Mouse (Mus musculus): ENCODE results near the gene Gm47959. TPM values are rescaled to one million over a fixed set of nuclear protein-coding genes. Genes with fewer than 3 reads are reported as not detected.

Gm47959 gene
- polyA plus RNA-seq, 2 experiments, result not detected

- DNase-seq (ENCODE audit: low read depth in 3 of 3, low spot score in 3 of 3), result no peak
- Histone ChIP-seq H3K9me3 (ENCODE audit: control insufficient read depth, low read length) (no peaks in the 10 kb centered on the region), H3K27ac (no peak overlapping the region), H3K4me1 (replicated peaks; ENCODE audit: control insufficient read depth in 2 of 2, insufficient read depth in 2 of 2, low read length in 1 of 2) (no peaks in the 10 kb centered on the region), H3K27me3 (ENCODE audit: control insufficient read depth, insufficient read depth, low read length) (no peaks in the 10 kb centered on the region), H3K36me3 (replicated peaks; ENCODE audit: control insufficient read depth, insufficient read depth, low read depth) (no peaks in the 10 kb centered on the region), H3K4me2 (ENCODE audit: low read depth) (no peak overlapping the region), H3K4me3 (ENCODE audit: insufficient read depth in 1 of 2, low read depth in 2 of 2, low read length in 2 of 2) (no peak overlapping the region), H3K9ac (replicated peaks) (no peak overlapping the region)
- TF ChIP-seq CTCF (IDR thresholded peaks at IDR 0.05; ENCODE audit: low read depth), result no peak
- no peak for TF ChIP-seq EP300 (IDR thresholded peaks at IDR 0.05; ENCODE audit: low read depth)
- WGBS (ENCODE audit: insufficient replicate concordance), result 58% methylated on average over 3 of the region's 3 CpGs
- ATAC-seq (ENCODE audit: insufficient read depth), result no peak
These were observed 6.4 kb upstream of the Gm47959 start for GRCm38 (mm10) chr1:82993947-82994346.

GRCm38 (mm10) chr1:83006218-83007179 lies 6.2 kb downstream of the Gm47959 start:
- ATAC-seq (ENCODE audit: insufficient read depth), result no peak
- Histone ChIP-seq H3K27ac (no peak overlapping the region), H3K36me3 (replicated peaks; ENCODE audit: control insufficient read depth, insufficient read depth, low read depth) (no peaks in the 10 kb centered on the region), H3K4me1 (replicated peaks; ENCODE audit: control insufficient read depth in 2 of 2, insufficient read depth in 2 of 2, low read length in 1 of 2) (no peaks in the 10 kb centered on the region), H3K27me3 (ENCODE audit: control insufficient read depth, insufficient read depth, low read length) (no peaks in the 10 kb centered on the region), H3K4me2 (ENCODE audit: low read depth) (no peak overlapping the region), H3K9ac (replicated peaks) (no peak overlapping the region), H3K9me3 (ENCODE audit: control insufficient read depth, low read length) (no peaks in the 10 kb centered on the region), H3K4me3 (ENCODE audit: insufficient read depth in 1 of 2, low read depth in 2 of 2, low read length in 2 of 2) (no peak overlapping the region)
- 52% methylated on average over 8 of the region's 8 CpGs for WGBS (ENCODE audit: insufficient replicate concordance)
- TF ChIP-seq EP300 (IDR thresholded peaks at IDR 0.05; ENCODE audit: low read depth) (no peak), CTCF (IDR thresholded peaks at IDR 0.05; ENCODE audit: low read depth) (no peak)
- no peak for DNase-seq (ENCODE audit: low read depth in 3 of 3, low spot score in 3 of 3)

GRCm38 (mm10) chr1:83007471-83007870 lies 7.1 kb downstream of the Gm47959 start:
- TF ChIP-seq CTCF (IDR thresholded peaks at IDR 0.05; ENCODE audit: low read depth) (no peak), EP300 (IDR thresholded peaks at IDR 0.05; ENCODE audit: low read depth) (no peak)
- Histone ChIP-seq H3K4me3 (ENCODE audit: insufficient read depth in 1 of 2, low read depth in 2 of 2, low read length in 2 of 2) (no peak overlapping the region), H3K27me3 (ENCODE audit: control insufficient read depth, insufficient read depth, low read length) (no peaks in the 10 kb centered on the region), H3K4me1 (replicated peaks; ENCODE audit: control insufficient read depth in 2 of 2, insufficient read depth in 2 of 2, low read length in 1 of 2) (no peaks in the 10 kb centered on the region), H3K9me3 (ENCODE audit: control insufficient read depth, low read length) (no peaks in the 10 kb centered on the region), H3K4me2 (ENCODE audit: low read depth) (no peak overlapping the region), H3K27ac (no peak overlapping the region), H3K36me3 (replicated peaks; ENCODE audit: control insufficient read depth, insufficient read depth, low read depth) (no peaks in the 10 kb centered on the region), H3K9ac (replicated peaks) (no peak overlapping the region)
- ATAC-seq (ENCODE audit: insufficient read depth) (no peak), DNase-seq (ENCODE audit: low read depth in 3 of 3, low spot score in 3 of 3) (no peak)
- WGBS (ENCODE audit: insufficient replicate concordance), result 53% methylated on average over 6 of the region's 6 CpGs

GRCm38 (mm10) chr1:83014477-83014876 lies 14.1 kb downstream of the Gm47959 start:
- Histone ChIP-seq H3K4me1 (replicated peaks; ENCODE audit: control insufficient read depth in 2 of 2, insufficient read depth in 2 of 2, low read length in 1 of 2) (no peaks in the 10 kb centered on the region), H3K27ac (no peak overlapping the region), H3K4me2 (ENCODE audit: low read depth) (no peak overlapping the region), H3K9me3 (ENCODE audit: control insufficient read depth, low read length) (no peaks in the 10 kb centered on the region), H3K9ac (replicated peaks) (no peak overlapping the region), H3K4me3 (ENCODE audit: insufficient read depth in 1 of 2, low read depth in 2 of 2, low read length in 2 of 2) (no peak overlapping the region), H3K27me3 (ENCODE audit: control insufficient read depth, insufficient read depth, low read length) (no peaks in the 10 kb centered on the region), H3K36me3 (replicated peaks; ENCODE audit: control insufficient read depth, insufficient read depth, low read depth) (no peaks in the 10 kb centered on the region)
- no peak for ATAC-seq (ENCODE audit: insufficient read depth)
- 80% methylated on average over 3 of the region's 3 CpGs for WGBS (ENCODE audit: insufficient replicate concordance)
- TF ChIP-seq EP300 (IDR thresholded peaks at IDR 0.05; ENCODE audit: low read depth), result no peak
- TF ChIP-seq CTCF (IDR thresholded peaks at IDR 0.05; ENCODE audit: low read depth), result no peak
- DNase-seq (ENCODE audit: low read depth in 3 of 3, low spot score in 3 of 3), result no peak

GRCm38 (mm10) chr1:83015329-83015879 lies 15.1 kb downstream of the Gm47959 start:
- TF ChIP-seq EP300 (IDR thresholded peaks at IDR 0.05; ENCODE audit: low read depth), result no peak
- no peak for TF ChIP-seq CTCF (IDR thresholded peaks at IDR 0.05; ENCODE audit: low read depth)
- H3K9me3 ChIP-seq (ENCODE audit: control insufficient read depth, low read length), result no peaks in the 10 kb centered on the region
- no peak for ATAC-seq (ENCODE audit: insufficient read depth)
- H3K36me3 ChIP-seq (replicated peaks; ENCODE audit: control insufficient read depth, insufficient read depth, low read depth), result no peaks in the 10 kb centered on the region
- WGBS (ENCODE audit: insufficient replicate concordance), result 65% methylated on average over 10 of the region's 10 CpGs
- no peaks in the 10 kb centered on the region for H3K4me1 ChIP-seq (replicated peaks; ENCODE audit: control insufficient read depth in 2 of 2, insufficient read depth in 2 of 2, low read length in 1 of 2)
- no peak overlapping the region for H3K4me3 ChIP-seq (ENCODE audit: insufficient read depth in 1 of 2, low read depth in 2 of 2, low read length in 2 of 2)
- no peak for DNase-seq (ENCODE audit: low read depth in 3 of 3, low spot score in 3 of 3)
- no peaks in the 10 kb centered on the region for H3K27me3 ChIP-seq (ENCODE audit: control insufficient read depth, insufficient read depth, low read length)
- no peak overlapping the region for H3K4me2 ChIP-seq (ENCODE audit: low read depth)
- H3K9ac ChIP-seq (replicated peaks), result no peak overlapping the region
- H3K27ac ChIP-seq, result no peak overlapping the region
